Mouse (Mus musculus) intestine, embryonic 16.5 days (tissue): ENCODE measurements around the gene Jak2. TPM values are rescaled to one million over a fixed set of nuclear protein-coding genes. Genes with fewer than 3 reads are reported as not detected.

ENCODE experiments used
- ATAC-seq: fragments of 200-750 bp; cut with Nextera tagmentation; 2 replicates; pipeline ENCODE4 v1.8.0; 2017; ENCODE audit warnings: moderate TSS enrichment, moderate library complexity
- H3K27ac ChIP-seq: fragments of 300-500 bp; sonication (generic); 2 replicates; pipeline ENCODE4 v1.5.1; 2014; ENCODE audit warnings: mild to moderate bottlenecking, low read length
- H3K27me3 ChIP-seq: fragments of 300-500 bp; sonication (generic); replicated peaks from 2 replicates; pipeline ENCODE4 v1.6.1; 2014; ENCODE audit warnings: low read length, control low read depth, mixed read lengths; ENCODE audit not compliant: control insufficient read depth, insufficient read depth
- H3K36me3 ChIP-seq: fragments of 300-500 bp; sonication (generic); 2 replicates; pipeline ENCODE4 v1.6.1; 2014; ENCODE audit warnings: low read length, control low read depth; ENCODE audit not compliant: control insufficient read depth, insufficient read depth
- H3K4me1 ChIP-seq: fragments of 300-500 bp; sonication (generic); 2 replicates; pipeline ENCODE4 v1.6.1; 2014; ENCODE audit warnings: low read length, control low read depth, mixed read lengths; ENCODE audit not compliant: control insufficient read depth, insufficient read depth
- H3K4me2 ChIP-seq: fragments of 300-500 bp; sonication (generic); 2 replicates; pipeline ENCODE4 v1.6.1; 2014; ENCODE audit warnings: low read depth, low read length, control low read depth
- H3K4me3 ChIP-seq: fragments of 300-500 bp; sonication (generic); 2 replicates; pipeline ENCODE4 v1.5.1; 2014; ENCODE audit warnings: mild to moderate bottlenecking, low read length
- H3K9ac ChIP-seq: fragments of 300-500 bp; sonication (generic); 2 replicates; pipeline ENCODE4 v1.6.1; 2014; ENCODE audit warnings: low read depth, low read length
- H3K9me3 ChIP-seq: fragments of 300-500 bp; sonication (generic); 2 replicates; pipeline ENCODE4 v1.6.1; 2016; ENCODE audit warnings: low read length, control low read depth; ENCODE audit not compliant: control insufficient read depth
- WGBS: fragments of 180-500 bp; shearing (Covaris S2); extraction: QIAGEN DNeasy Blood & Tissue Kit; methylation state at CpG from one replicate; pipeline ENCODE4 v1.1.7; 2014; 5-methylcytosine and 5-hydroxymethylcytosine counted together
- polyA plus RNA-seq: library from polyadenylated mRNA; unstranded; fragments of >200 nt; fragmentation: Nextera tagmentation; extraction: Ambion mirVana; gene quantifications from 2 replicates; pipeline ENCODE4 v1.2.1, GENCODE M21; 2015

The Jak2 gene
- polyA plus RNA-seq, 1 experiment from 2014 or later, result 3.0 TPM

DNA sequence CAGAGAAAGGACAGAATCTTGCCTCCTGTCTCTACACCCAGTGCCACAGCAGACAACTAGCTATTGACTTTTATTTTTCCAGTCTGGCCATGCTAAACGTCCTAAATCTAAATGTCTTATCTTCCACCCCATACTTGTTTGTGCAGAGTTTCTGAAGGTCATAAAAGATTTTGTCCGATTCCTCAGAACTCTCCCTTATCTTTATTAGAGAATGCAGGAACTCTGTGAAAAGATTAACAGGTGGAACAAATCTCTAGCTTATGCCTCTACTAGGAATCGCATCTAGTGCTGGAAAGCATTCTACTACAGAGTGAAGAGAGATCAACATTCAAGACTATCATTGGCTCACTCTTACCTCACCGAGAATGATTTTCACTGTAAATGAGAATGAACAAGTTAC is 1.7 kb upstream of the Jak2 start:
- Histone ChIP-seq H3K9ac (0 out of 2 replicates have a peak overlapping the region, but pooled peaks have one; percentile 6), H3K4me1 (peaks cover 13% of the 10 kb centered on the region), H3K27ac (no peak overlapping the region), H3K9me3 (no peaks in the 10 kb centered on the region), H3K27me3 (no peaks in the 10 kb centered on the region), H3K4me3 (peak overlapping the region; percentile 97), H3K36me3 (no peaks in the 10 kb centered on the region), H3K4me2 (peak overlapping the region; percentile 79)
- ATAC-seq, result no peak
- 39% methylated on average over 4 of the region's 4 CpGs for WGBS

DNA sequence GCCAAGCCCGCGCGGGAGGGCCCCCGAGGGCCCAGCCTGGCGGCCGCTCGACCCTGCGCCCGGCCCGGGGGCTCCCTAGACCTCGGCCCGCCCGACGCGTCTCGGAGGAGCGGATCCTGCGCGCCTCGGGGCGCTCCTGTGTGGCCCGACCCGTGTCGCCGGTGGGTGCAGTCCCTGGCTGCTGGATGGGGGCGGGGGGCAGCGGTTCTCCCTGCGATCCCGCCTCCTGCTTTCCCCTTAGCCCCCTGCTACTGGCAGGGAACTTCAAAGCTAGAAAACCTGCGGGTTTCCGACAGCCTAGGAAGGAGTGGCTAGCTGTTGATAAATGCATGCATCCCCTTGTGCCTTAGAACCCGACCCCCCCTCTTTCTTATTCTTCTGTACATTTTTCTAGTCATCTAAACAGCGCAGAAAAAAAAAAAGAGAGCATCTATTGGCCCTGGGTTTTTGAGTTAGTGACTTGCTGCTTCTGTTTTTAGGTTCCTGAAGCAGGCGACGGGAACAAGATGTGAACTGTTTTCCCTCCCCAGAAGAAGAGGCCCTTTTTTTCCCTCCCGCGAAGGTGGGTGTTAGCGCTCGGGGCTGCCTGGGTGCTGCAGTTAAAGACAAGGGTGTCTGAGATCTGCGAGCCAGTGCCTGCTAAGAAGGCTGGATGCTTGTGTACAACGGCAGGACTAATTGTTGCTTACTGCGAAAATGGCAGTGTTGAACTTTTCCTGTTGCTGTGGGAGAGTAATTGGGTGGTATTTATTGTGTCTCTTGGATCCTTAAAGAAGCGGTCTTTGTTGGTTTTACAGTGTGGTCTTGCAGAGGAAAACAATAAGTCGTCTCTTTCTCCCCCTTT is 552 bp downstream of the Jak2 start:
- peak overlapping the region; percentile 99 for H3K9ac ChIP-seq
- peak overlapping the region; percentile 97 for H3K27ac ChIP-seq
- no peaks in the 10 kb centered on the region for H3K9me3 ChIP-seq
- peak overlapping the region; percentile 61 for H3K4me2 ChIP-seq
- H3K27me3 ChIP-seq, result no peaks in the 10 kb centered on the region
- H3K36me3 ChIP-seq, result no peaks in the 10 kb centered on the region
- WGBS, result under 1% methylated on average over 35 of the region's 44 CpGs
- peak overlapping the region; percentile 97 for H3K4me3 ChIP-seq
- ATAC-seq, result peak; percentile 68
- H3K4me1 ChIP-seq, result peaks cover 13% of the 10 kb centered on the region

DNA sequence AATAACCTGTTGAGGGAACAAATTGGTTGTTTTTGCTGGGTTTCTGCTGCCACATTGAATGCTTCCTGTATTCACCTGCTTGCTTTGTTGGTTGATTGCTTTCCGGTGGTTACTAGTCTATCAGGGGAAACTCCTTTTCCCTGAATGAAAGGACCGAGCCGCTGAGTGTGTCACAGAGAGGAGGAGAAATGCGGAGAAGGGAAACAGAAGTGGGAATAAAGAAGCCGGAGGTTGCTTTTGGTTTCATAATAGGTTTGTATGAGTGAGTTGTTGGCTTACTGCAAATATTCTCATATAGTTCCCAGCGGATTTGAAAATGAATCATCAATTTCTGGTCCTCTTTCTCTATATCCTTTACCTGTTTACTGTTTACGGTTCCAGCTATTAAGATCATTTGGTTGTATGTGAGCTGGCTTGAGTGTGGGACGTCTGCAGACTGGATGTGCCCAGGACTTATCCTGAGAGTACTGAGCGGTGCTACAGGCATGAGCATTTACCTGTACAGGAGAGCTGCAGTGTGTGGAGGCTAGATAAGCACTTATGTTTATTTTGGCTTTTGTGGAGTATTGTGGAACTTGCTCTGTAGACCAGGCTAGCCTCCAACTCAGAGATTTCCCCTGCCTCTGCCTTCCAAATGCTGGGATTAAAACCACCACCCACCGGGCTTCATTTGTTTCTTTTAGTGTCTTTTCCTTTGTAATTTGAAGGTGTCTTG is 1.4 kb downstream of the Jak2 start:
- H3K27ac ChIP-seq, result peak overlapping the region; percentile 97; the same call in 1 of the 2 replicates
- H3K9ac ChIP-seq, result peak overlapping the region; percentile 99
- no peak for ATAC-seq

DNA sequence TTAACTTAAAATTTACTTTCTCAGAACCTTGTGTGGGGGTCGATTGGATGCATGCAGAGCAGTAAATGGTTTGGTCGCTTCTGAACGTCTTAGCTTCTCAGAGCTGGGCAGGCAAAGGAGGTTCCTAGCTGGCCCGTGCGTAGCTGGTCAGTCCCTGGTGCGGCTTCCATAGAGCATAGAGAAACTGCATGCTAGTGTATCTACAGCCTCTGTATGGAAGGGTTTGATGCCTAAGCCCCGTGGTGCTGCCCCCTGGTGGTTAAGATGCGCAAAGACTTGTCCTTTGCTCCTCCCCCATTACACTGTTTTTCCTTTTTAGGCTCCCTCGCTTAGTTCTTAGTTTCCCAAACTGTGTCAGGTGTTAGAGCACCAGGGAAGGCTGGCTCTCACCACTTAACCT is 2.1 kb downstream of the Jak2 start:
- Histone ChIP-seq H3K4me3 (peak overlapping the region; percentile 97; the same call in 1 of the 2 replicates), H3K4me1 (peaks cover 13% of the 10 kb centered on the region), H3K27me3 (no peaks in the 10 kb centered on the region), H3K36me3 (no peaks in the 10 kb centered on the region), H3K4me2 (peak overlapping the region; percentile 61), H3K9me3 (no peaks in the 10 kb centered on the region), H3K27ac (no peak overlapping the region), H3K9ac (no peak overlapping the region)
- peak; percentile 32 for ATAC-seq
- 4% methylated on average over 9 of the region's 9 CpGs for WGBS

More for the DNA sequence above, 1.4 kb downstream of the Jak2 start:
- WGBS, result 29% methylated on average over 10 of the region's 10 CpGs
- Histone ChIP-seq H3K4me1 (peaks cover 13% of the 10 kb centered on the region), H3K36me3 (no peaks in the 10 kb centered on the region), H3K27me3 (no peaks in the 10 kb centered on the region), H3K9me3 (no peaks in the 10 kb centered on the region), H3K4me2 (peak overlapping the region; percentile 61), H3K4me3 (peak overlapping the region; percentile 97)

DNA sequence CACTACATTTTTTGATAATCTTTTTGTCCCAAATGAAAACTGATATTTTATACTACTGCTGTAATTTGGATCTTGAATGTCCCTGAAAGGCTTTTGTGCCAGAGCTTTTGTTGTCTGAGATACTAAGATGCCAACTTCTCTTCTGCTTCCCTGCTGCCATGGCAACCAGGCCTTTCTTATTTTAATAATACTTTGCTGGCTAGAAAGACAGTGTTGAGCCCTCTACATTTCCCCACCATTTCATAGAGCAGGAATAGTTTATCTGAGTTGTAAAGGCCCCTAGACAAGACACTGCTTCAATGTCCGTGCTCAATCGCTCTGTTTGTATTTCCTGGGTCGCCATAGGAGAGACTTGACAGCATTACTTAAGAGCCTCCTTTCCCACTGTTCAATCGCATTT is 3.0 kb downstream of the Jak2 start:
- no peak overlapping the region for H3K27ac ChIP-seq
- no peak overlapping the region for H3K4me3 ChIP-seq
- no peaks in the 10 kb centered on the region for H3K9me3 ChIP-seq
- H3K36me3 ChIP-seq, result no peaks in the 10 kb centered on the region
- no peak overlapping the region for H3K4me2 ChIP-seq
- no peaks in the 10 kb centered on the region for H3K27me3 ChIP-seq
- peaks cover 10% of the 10 kb centered on the region for H3K4me1 ChIP-seq
- 62% methylated on average over 4 of the region's 4 CpGs for WGBS
- ATAC-seq, result no peak
- no peak overlapping the region for H3K9ac ChIP-seq

DNA sequence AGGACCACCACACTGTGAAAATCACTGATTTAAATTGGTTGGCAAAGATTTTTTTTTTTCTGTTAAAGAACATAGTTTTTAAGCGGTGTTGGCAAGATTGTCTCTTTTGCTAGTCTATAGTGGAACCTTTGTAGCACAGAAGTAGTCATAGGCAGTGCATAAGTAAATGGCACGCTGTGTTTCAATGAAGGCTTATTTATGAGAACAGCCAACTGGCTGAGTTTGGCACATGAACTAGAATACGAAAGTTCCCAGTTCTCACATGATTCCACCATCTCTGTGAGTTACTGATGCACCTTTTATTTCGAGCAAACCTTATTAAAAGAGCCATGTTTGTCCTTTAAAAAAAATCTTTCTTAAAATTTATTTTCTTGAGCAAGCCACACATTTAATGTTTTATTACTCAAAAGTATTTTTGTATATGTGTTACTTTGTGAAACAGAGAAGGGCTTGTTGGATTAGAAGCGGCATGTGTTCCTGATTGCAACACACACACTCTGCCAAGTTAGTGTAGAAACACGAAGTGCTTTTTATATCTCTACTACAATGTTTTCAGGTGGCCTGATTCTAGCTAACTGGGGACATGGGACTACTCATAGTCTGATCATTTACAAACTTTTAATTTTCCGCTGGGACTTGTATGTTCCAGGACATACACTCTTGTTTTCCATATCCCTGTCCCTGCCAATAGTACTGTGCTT is 3.8 kb downstream of the Jak2 start:
- WGBS, result 88% methylated on average over 7 of the region's 7 CpGs
- Histone ChIP-seq H3K4me3 (no peak overlapping the region), H3K36me3 (no peaks in the 10 kb centered on the region), H3K4me2 (no peak overlapping the region), H3K9ac (no peak overlapping the region), H3K27me3 (no peaks in the 10 kb centered on the region), H3K27ac (no peak overlapping the region), H3K9me3 (no peaks in the 10 kb centered on the region), H3K4me1 (peaks cover 4% of the 10 kb centered on the region; the same call in 1 of the 2 replicates)
- ATAC-seq, result no peak

DNA sequence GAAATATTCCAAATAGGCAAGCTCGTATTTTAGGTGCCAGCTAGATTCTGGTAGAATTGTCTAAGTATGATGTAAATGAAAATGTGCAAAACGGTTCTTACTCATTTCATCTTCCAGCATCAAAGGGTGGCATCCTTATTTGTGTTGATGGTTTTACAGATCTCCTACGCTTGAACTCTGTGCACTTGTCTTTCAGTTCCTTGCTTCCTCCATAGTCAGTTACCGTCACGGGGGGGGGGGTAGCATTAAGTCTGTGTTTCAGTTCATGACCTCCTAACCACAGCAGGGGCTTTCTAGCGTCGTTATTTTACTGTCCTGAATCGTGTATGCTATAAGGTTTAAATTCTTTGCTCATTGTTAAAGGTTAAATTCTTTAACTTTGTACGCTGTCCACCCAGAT is 10.0 kb downstream of the Jak2 start:
- Histone ChIP-seq H3K4me3 (no peak overlapping the region), H3K27me3 (no peaks in the 10 kb centered on the region), H3K36me3 (no peaks in the 10 kb centered on the region), H3K9ac (no peak overlapping the region), H3K4me1 (no peaks in the 10 kb centered on the region), H3K4me2 (no peak overlapping the region), H3K9me3 (no peaks in the 10 kb centered on the region), H3K27ac (no peak overlapping the region)
- no peak for ATAC-seq
- 85% methylated on average over 9 of the region's 9 CpGs for WGBS

DNA sequence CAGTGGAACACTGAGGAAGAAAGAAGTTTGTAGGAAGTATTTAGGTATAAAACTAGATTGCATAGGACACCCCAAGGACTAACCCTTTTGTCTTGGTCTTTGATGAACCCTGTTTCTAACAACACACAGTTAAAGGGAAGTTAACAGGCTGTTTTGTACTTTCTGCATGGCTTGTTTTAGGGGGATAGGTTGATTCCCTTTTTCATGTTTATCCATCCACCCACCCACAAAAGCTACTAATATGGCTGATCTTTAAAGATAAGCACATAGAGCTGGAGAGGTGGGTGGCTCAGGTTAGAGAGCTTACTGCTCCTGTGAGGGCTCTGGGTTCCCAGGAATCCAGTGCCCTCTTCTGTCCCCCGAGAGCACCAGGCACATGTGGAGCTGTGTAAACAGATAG is 11.9 kb downstream of the Jak2 start:
- H3K4me1 ChIP-seq, result no peaks in the 10 kb centered on the region; the same call in 1 of the 2 replicates
- no peaks in the 10 kb centered on the region for H3K27me3 ChIP-seq
- WGBS, result 82% methylated on average over 1 of the region's 1 CpGs
- no peaks in the 10 kb centered on the region for H3K9me3 ChIP-seq
- no peak overlapping the region for H3K9ac ChIP-seq
- no peak for ATAC-seq
- H3K4me2 ChIP-seq, result no peak overlapping the region
- H3K4me3 ChIP-seq, result no peak overlapping the region
- H3K27ac ChIP-seq, result no peak overlapping the region
- H3K36me3 ChIP-seq, result no peaks in the 10 kb centered on the region

DNA sequence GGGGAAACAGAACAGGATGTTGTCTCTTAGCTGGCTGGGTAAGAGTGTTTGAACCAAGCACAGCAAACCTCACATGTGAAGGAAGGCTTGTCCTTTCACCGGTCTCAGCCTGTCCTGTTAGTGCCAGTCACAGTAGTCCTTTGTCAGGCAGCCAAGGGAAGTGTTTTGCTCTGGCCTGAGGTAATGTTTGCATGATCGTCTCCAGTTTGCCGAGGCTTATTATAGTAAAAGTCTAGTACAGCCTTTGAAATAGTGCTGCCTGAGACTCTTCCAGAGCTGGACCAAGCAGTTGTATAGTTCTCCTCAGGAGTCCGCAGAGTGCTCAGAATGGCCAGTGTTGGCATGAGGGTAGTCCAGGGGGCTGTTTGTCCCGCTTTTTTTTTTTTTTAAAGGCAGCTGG is 13.9 kb downstream of the Jak2 start:
- no peaks in the 10 kb centered on the region; the same call in 1 of the 2 replicates for H3K4me1 ChIP-seq
- no peak overlapping the region for H3K9ac ChIP-seq
- no peaks in the 10 kb centered on the region for H3K36me3 ChIP-seq
- H3K4me2 ChIP-seq, result no peak overlapping the region
- H3K4me3 ChIP-seq, result no peak overlapping the region
- no peak overlapping the region for H3K27ac ChIP-seq
- 64% methylated on average over 5 of the region's 5 CpGs for WGBS
- ATAC-seq, result no peak
- H3K27me3 ChIP-seq, result no peaks in the 10 kb centered on the region
- no peaks in the 10 kb centered on the region for H3K9me3 ChIP-seq
